Mouse (Mus musculus) liver, embryonic 16.5 days (tissue): ENCODE measurements around the gene Epha3. TPM values are rescaled to one million over a fixed set of nuclear protein-coding genes. Genes with fewer than 3 reads are reported as not detected.

Source experiments
- ATAC-seq: fragments of 200-750 bp; cut with Nextera tagmentation; 2 replicates; pipeline ENCODE4 v1.8.0; 2017; ENCODE audit warnings: low read depth, mild to moderate bottlenecking, moderate number of reproducible peaks, moderate library complexity
- H3K27ac ChIP-seq: fragments of 300-500 bp; sonication (generic); 2 replicates; pipeline ENCODE4 v1.5.1; 2014; ENCODE audit warnings: mild to moderate bottlenecking, low read length
- H3K27me3 ChIP-seq: fragments of 300-500 bp; sonication (generic); 2 replicates; pipeline ENCODE4 v1.6.1; 2014; ENCODE audit warnings: low read depth, low read length, mixed read lengths; ENCODE audit not compliant: control insufficient read depth, insufficient read depth
- H3K36me3 ChIP-seq: fragments of 300-500 bp; sonication (generic); 2 replicates; pipeline ENCODE4 v1.6.1; 2014; ENCODE audit warnings: mild to moderate bottlenecking; ENCODE audit not compliant: control insufficient read depth, insufficient read depth
- H3K4me1 ChIP-seq: fragments of 300-500 bp; sonication (generic); 2 replicates; pipeline ENCODE4 v1.6.1; 2014; ENCODE audit warnings: low read depth, low read length, mixed read lengths; ENCODE audit not compliant: control insufficient read depth
- H3K4me2 ChIP-seq: fragments of 300-500 bp; sonication (generic); 2 replicates; pipeline ENCODE4 v1.6.1; 2014; ENCODE audit warnings: low read depth, low read length, mixed read lengths
- H3K4me3 ChIP-seq: fragments of 300-500 bp; sonication (generic); 2 replicates; pipeline ENCODE4 v1.5.1; 2014; ENCODE audit warnings: low read depth, mild to moderate bottlenecking, low read length
- H3K9ac ChIP-seq: fragments of 300-500 bp; sonication (generic); 2 replicates; pipeline ENCODE4 v1.6.1; 2014; ENCODE audit warnings: low read depth, low read length
- H3K9me3 ChIP-seq: fragments of 300-500 bp; sonication (generic); replicated peaks from 2 replicates; pipeline ENCODE4 v1.6.1; 2016; ENCODE audit warnings: low read length; ENCODE audit not compliant: control insufficient read depth
- WGBS: fragments of 180-500 bp; shearing (Covaris S2); extraction: QIAGEN DNeasy Blood & Tissue Kit; methylation state at CpG from one replicate; pipeline ENCODE4 v1.1.7; 2014; ENCODE audit not compliant: insufficient replicate concordance; 5-methylcytosine and 5-hydroxymethylcytosine counted together
- polyA plus RNA-seq: library from polyadenylated mRNA; unstranded; fragments of >200 nt; fragmentation: Nextera tagmentation; extraction: Ambion mirVana; gene quantifications from 2 replicates; pipeline ENCODE4 v1.2.1, GENCODE M21; 2015

Gene Epha3
- polyA plus RNA-seq, 1 experiment from 2014 or later, result 0.81 TPM

GRCm38 (mm10) chr16:63613006-63613405 is 251.0 kb downstream of the Epha3 start:
- Histone ChIP-seq H3K9me3 (no peaks in the 10 kb centered on the region), H3K36me3 (no peaks in the 10 kb centered on the region), H3K4me2 (no peak overlapping the region), H3K4me1 (no peaks in the 10 kb centered on the region), H3K9ac (no peak overlapping the region), H3K27ac (no peak overlapping the region), H3K27me3 (no peaks in the 10 kb centered on the region), H3K4me3 (no peak overlapping the region)
- no peak for ATAC-seq
- 67% methylated on average over 4 of the region's 4 CpGs for WGBS

DNA sequence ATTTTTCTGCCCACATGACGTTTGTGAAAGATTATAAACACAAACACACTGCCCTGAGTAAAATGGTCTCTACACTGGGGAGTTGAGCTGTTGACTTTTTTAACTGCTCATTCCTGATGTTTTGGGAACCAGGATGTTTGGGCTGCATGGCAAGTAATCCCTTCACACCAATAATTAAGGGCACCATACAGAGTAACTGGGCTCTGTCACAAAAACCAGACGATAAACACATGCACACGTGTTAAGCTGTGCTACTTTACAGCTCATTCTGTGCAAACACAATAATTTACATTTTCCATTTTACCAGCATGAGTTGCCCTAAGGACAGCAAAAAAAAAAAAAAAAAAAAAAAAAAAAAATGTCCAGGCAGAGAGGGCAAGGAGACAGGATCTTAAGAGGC is 263.7 kb downstream of the Epha3 start:
- no peak overlapping the region for H3K9ac ChIP-seq
- no peaks in the 10 kb centered on the region for H3K36me3 ChIP-seq
- no peaks in the 10 kb centered on the region for H3K4me1 ChIP-seq
- H3K4me2 ChIP-seq, result no peak overlapping the region
- H3K4me3 ChIP-seq, result no peak overlapping the region
- WGBS, result 41% methylated on average over 3 of the region's 3 CpGs
- H3K27ac ChIP-seq, result no peak overlapping the region
- no peaks in the 10 kb centered on the region for H3K27me3 ChIP-seq
- ATAC-seq, result no peak
- no peaks in the 10 kb centered on the region for H3K9me3 ChIP-seq

DNA sequence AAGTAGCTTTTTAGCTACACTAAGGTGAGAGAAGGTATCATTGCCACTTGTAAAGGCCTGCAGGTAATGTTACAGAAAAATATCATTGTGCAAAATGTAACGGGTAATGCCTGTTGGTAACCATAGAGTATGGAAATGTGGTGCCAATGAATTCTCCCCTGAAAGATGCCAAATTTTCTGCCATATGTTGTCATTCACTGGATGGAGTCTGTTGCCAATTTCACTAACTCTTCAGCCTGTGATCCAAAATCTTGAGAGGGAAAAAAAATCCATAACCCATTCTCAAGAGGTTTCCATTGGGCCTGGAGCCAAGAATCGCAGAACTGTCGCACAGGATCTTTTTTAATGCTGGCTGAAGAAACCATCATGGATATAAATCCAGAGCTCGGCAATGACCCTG is 269.3 kb downstream of the Epha3 start:
- H3K4me3 ChIP-seq, result no peak overlapping the region
- no peaks in the 10 kb centered on the region for H3K36me3 ChIP-seq
- WGBS, result 75% methylated on average over 4 of the region's 4 CpGs
- H3K4me1 ChIP-seq, result no peaks in the 10 kb centered on the region
- no peak overlapping the region for H3K4me2 ChIP-seq
- H3K27ac ChIP-seq, result no peak overlapping the region
- H3K9me3 ChIP-seq, result no peaks in the 10 kb centered on the region; the same call in 1 of the 2 replicates
- no peak for ATAC-seq
- no peak overlapping the region for H3K9ac ChIP-seq
- no peaks in the 10 kb centered on the region for H3K27me3 ChIP-seq

GRCm38 (mm10) chr16:63569746-63570145 is 294.2 kb downstream of the Epha3 start:
- no peaks in the 10 kb centered on the region for H3K4me1 ChIP-seq
- no peaks in the 10 kb centered on the region for H3K36me3 ChIP-seq
- no peak overlapping the region for H3K27ac ChIP-seq
- no peaks in the 10 kb centered on the region for H3K27me3 ChIP-seq
- no peaks in the 10 kb centered on the region for H3K9me3 ChIP-seq
- H3K9ac ChIP-seq, result no peak overlapping the region
- H3K4me3 ChIP-seq, result no peak overlapping the region
- no peak for ATAC-seq
- H3K4me2 ChIP-seq, result no peak overlapping the region
- WGBS, result 59% methylated on average over 4 of the region's 4 CpGs

DNA sequence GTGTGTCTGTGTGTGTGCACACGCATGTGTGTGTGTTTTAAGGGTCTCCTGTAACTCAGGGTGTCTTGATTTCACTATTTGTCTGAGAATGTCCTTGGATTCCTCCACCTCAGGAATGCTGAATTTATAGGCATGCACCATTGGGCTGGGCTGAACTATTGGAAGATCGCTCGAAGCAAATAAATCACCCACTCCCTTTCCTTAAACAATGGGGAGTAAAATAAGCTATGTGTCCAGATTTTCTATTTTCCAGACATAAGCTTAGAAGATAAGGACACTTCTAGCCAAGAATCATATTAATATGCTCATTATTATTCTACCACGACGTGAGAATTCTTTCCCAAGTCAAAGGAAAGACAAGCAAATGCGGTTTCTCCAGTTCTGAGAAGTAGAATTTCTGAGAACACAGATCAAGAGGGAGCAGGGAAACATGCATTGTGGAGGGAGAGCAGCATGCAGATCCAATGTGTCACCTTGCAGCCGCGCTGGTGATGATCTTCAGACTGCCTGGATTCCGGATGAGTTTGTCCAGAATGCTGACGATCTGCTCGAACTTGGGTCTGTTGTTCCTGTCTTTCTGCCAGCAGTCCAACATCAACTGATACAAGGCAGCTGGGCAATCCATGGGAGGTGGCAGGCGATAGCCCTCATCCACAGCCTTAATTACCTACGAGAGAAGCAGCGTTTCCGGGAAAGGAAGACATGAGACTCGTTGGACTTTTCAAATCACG is 297.7 kb downstream of the Epha3 start:
- H3K27ac ChIP-seq, result no peak overlapping the region
- 68% methylated on average over 17 of the region's 17 CpGs for WGBS

DNA sequence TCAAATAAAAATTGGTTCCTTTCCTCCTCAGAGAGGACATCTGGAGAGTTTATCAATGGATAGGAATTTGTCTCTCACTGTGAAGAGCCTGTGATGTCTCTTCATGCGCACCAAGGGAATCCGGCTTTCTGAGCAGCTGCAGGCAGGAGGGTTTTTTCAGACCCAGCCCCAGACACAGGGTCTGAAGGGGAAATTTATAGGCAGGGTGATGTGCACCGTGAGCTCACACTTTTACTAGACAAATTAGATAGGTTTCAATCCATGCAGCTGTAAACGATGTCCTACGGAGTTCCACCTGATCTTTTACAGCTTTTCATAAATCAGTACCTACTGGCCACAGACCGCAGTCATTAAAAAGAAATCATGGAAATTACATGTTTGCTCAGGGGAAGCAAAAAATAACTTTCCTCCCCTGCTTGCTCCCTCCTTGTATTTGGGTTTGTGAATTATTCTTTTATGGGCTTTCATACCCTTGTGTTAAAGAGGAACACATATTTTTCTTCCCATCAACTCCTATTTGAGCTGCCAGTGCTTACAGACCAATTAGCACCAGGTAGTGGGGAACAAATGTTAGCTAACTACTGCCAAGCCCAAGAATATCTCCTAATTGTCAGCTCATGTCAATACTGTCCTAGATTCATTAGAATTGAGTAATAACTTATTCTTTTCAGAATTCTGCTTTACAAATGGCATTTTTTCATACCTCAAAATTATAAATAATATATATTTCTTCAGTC is 307.4 kb downstream of the Epha3 start:
- Histone ChIP-seq H3K27me3 (no peaks in the 10 kb centered on the region), H3K4me2 (no peak overlapping the region), H3K9me3 (no peaks in the 10 kb centered on the region), H3K4me3 (no peak overlapping the region), H3K4me1 (no peaks in the 10 kb centered on the region), H3K27ac (no peak overlapping the region), H3K9ac (no peak overlapping the region), H3K36me3 (no peaks in the 10 kb centered on the region)
- no peak for ATAC-seq
- 68% methylated on average over 6 of the region's 6 CpGs for WGBS

More for the DNA sequence above, 297.7 kb downstream of the Epha3 start:
- Histone ChIP-seq H3K9ac (no peak overlapping the region), H3K4me1 (no peaks in the 10 kb centered on the region), H3K4me2 (no peak overlapping the region), H3K9me3 (no peaks in the 10 kb centered on the region), H3K4me3 (no peak overlapping the region), H3K36me3 (no peaks in the 10 kb centered on the region), H3K27me3 (no peaks in the 10 kb centered on the region)
- ATAC-seq, result no peak

GRCm38 (mm10) chr16:63552531-63552930 is 311.4 kb downstream of the Epha3 start:
- H3K4me1 ChIP-seq, result no peaks in the 10 kb centered on the region
- no peaks in the 10 kb centered on the region for H3K9me3 ChIP-seq
- H3K4me2 ChIP-seq, result no peak overlapping the region
- no peaks in the 10 kb centered on the region for H3K27me3 ChIP-seq
- no peak overlapping the region for H3K9ac ChIP-seq
- no peaks in the 10 kb centered on the region for H3K36me3 ChIP-seq
- no peak overlapping the region for H3K27ac ChIP-seq
- no peak overlapping the region for H3K4me3 ChIP-seq
- ATAC-seq, result no peak
- 71% methylated on average over 7 of the region's 7 CpGs for WGBS

- Histone ChIP-seq H3K9me3 (no peaks in the 10 kb centered on the region), H3K27ac (no peak overlapping the region), H3K9ac (no peak overlapping the region), H3K4me3 (no peak overlapping the region), H3K27me3 (no peaks in the 10 kb centered on the region), H3K36me3 (no peaks in the 10 kb centered on the region), H3K4me2 (no peak overlapping the region), H3K4me1 (no peaks in the 10 kb centered on the region)
- no peak for ATAC-seq
Measured at GRCm38 (mm10) chr16:63539489-63539888, 324.5 kb downstream of the Epha3 start.

GRCm38 (mm10) chr16:63528821-63529220 is 335.2 kb downstream of the Epha3 start:
- no peak for ATAC-seq
- Histone ChIP-seq H3K9me3 (no peaks in the 10 kb centered on the region), H3K4me1 (no peaks in the 10 kb centered on the region), H3K27me3 (no peaks in the 10 kb centered on the region), H3K27ac (no peak overlapping the region), H3K36me3 (no peaks in the 10 kb centered on the region), H3K9ac (no peak overlapping the region), H3K4me2 (no peak overlapping the region), H3K4me3 (no peak overlapping the region)
- WGBS, result 49% methylated on average over 2 of the region's 2 CpGs
